Mouse (Mus musculus): ENCODE measurements around the gene Nadk.
A peak's percentile ranks its signal among the peaks of the same experiment; 100 is the strongest.
"Not testable (repeated sequence)": the region's sequence is repeated elsewhere in the genome, so short reads cannot be mapped to it uniquely, and the experiment has no call there.

The Nadk gene

GRCm38 (mm10) chr4:155570315-155570714, 8.1 kb downstream of the Nadk start:
- not testable (repeated sequence) for DNase-seq (ENCODE audit: low spot score)

GRCm38 (mm10) chr4:155571442-155571841, 9.3 kb downstream of the Nadk start:
- peak; percentile 40 for DNase-seq (ENCODE audit: low spot score)

- no peak for DNase-seq (ENCODE audit: low spot score)
Measured at GRCm38 (mm10) chr4:155573155-155573554, 11.0 kb downstream of the Nadk start.

GRCm38 (mm10) chr4:155573876-155574275, 11.7 kb downstream of the Nadk start:
- no peak for DNase-seq (ENCODE audit: low spot score)

GRCm38 (mm10) chr4:155574931-155575330, 12.8 kb downstream of the Nadk start:
- no peak for DNase-seq (ENCODE audit: low spot score)

GRCm38 (mm10) chr4:155575521-155575920, 13.3 kb downstream of the Nadk start:
- no peak for DNase-seq (ENCODE audit: low spot score)

- DNase-seq (ENCODE audit: low spot score) = no peak
Measured at GRCm38 (mm10) chr4:155577132-155577531, 15.0 kb downstream of the Nadk start.

- DNase-seq (ENCODE audit: low spot score) = no peak
Measured at GRCm38 (mm10) chr4:155577741-155578140, 15.6 kb downstream of the Nadk start.

- DNase-seq (ENCODE audit: low spot score) = no peak
Measured at GRCm38 (mm10) chr4:155578336-155579125, 16.4 kb downstream of the Nadk start.

- DNase-seq (ENCODE audit: low spot score) = peak; percentile 66
Measured at GRCm38 (mm10) chr4:155580420-155580819, 18.2 kb downstream of the Nadk start.

GRCm38 (mm10) chr4:155582279-155582905, 20.2 kb downstream of the Nadk start:
- no peak for DNase-seq (ENCODE audit: low spot score)

GRCm38 (mm10) chr4:155589356-155589755, 27.2 kb downstream of the Nadk start:
- DNase-seq (ENCODE audit: low spot score) = no peak

- no peak for DNase-seq (ENCODE audit: low spot score)
Measured at GRCm38 (mm10) chr4:155591012-155591719, 29.0 kb downstream of the Nadk start.

- DNase-seq (ENCODE audit: low spot score) = no peak
Measured at GRCm38 (mm10) chr4:155593780-155594179, 31.6 kb downstream of the Nadk start.

- no peak for DNase-seq (ENCODE audit: low spot score)
Measured at GRCm38 (mm10) chr4:155595777-155596176, 33.6 kb downstream of the Nadk start.

- DNase-seq (ENCODE audit: low spot score) = no peak
Measured at GRCm38 (mm10) chr4:155596606-155597005, 34.4 kb downstream of the Nadk start.

- no peak for DNase-seq (ENCODE audit: low spot score)
Measured at GRCm38 (mm10) chr4:155598536-155598935, 36.4 kb downstream of the Nadk start.

- DNase-seq (ENCODE audit: low spot score) = no peak
Measured at GRCm38 (mm10) chr4:155599901-155600825, 38.0 kb downstream of the Nadk start.

GRCm38 (mm10) chr4:155601091-155601996, 39.2 kb downstream of the Nadk start, which contains the start of gene Slc35e2:
TSS of gene Slc35e2 (plus strand) at chr4:155601416.
- peak; percentile 95 for DNase-seq (ENCODE audit: low spot score)

GRCm38 (mm10) chr4:155601997-155602456, 39.8 kb downstream of the Nadk start:
- DNase-seq (ENCODE audit: low spot score) = peak; percentile 25
